Mouse (Mus musculus) lung, adult 2 months (tissue): ENCODE measurements around the gene Mmp19.

Experiments
- CTCF ChIP-seq: fragments of 200-500 bp; IDR thresholded peaks from 2 replicates; pipeline ENCODE4 v1.5.1; 2011; ENCODE audit warnings: mild to moderate bottlenecking, low read length, control low read depth; ENCODE audit not compliant: insufficient read depth
- POLR2A ChIP-seq: fragments of 200-500 bp; IDR thresholded peaks from 2 replicates; pipeline ENCODE4 v1.6.1; 2011; ENCODE audit warnings: low read depth, mild to moderate bottlenecking, control low read depth, low read length, borderline replicate concordance; ENCODE audit errors: extremely low read depth

GRCm38 (mm10) chr10:128806086-128806485, 15.4 kb downstream of the Mmp19 start:
- TF ChIP-seq CTCF (no peak), POLR2A (no peak)
